Mouse (Mus musculus): ENCODE results near the gene Ttc28. TPM values are rescaled to one million over a fixed set of nuclear protein-coding genes. Genes with fewer than 3 reads are reported as not detected.

The Ttc28 gene
- polyA plus RNA-seq, 1 experiment = 4.8 TPM

GRCm38 (mm10) chr5:111287571-111287970 is 408.0 kb downstream of the Ttc28 start:
- Histone ChIP-seq H3K27me3 (ENCODE audit: control insufficient read depth, insufficient read depth, low read length) (no peaks in the 10 kb centered on the region), H3K27ac (ENCODE audit: control insufficient read depth, insufficient read depth, low read length) (no peak overlapping the region), H3K36me3 (ENCODE audit: control insufficient read depth, insufficient read depth, low read length) (no peaks in the 10 kb centered on the region), H3K4me3 (ENCODE audit: control insufficient read depth, insufficient read depth, low read length) (no peak overlapping the region), H3K4me1 (replicated peaks; ENCODE audit: control insufficient read depth, insufficient read depth, low read length) (no peaks in the 10 kb centered on the region)
- TF ChIP-seq POLR2A (IDR thresholded peaks at IDR 0.05; ENCODE audit: control insufficient read depth, extremely low read depth, insufficient read depth, low read length, poor library complexity) (no peak), CTCF (IDR thresholded peaks at IDR 0.05; ENCODE audit: borderline replicate concordance, control insufficient read depth, extremely low read depth, insufficient read depth, low read length, poor library complexity) (no peak)
- whole genome bisulfite sequencing = 91% methylated on average over 5 of the region's 5 CpGs
- DNase-seq = no peak

GRCm38 (mm10) chr5:111288486-111288885 is 408.9 kb downstream of the Ttc28 start:
- TF ChIP-seq CTCF (IDR thresholded peaks at IDR 0.05; ENCODE audit: borderline replicate concordance, control insufficient read depth, extremely low read depth, insufficient read depth, low read length, poor library complexity) (no peak), POLR2A (IDR thresholded peaks at IDR 0.05; ENCODE audit: control insufficient read depth, extremely low read depth, insufficient read depth, low read length, poor library complexity) (no peak)
- Histone ChIP-seq H3K27me3 (ENCODE audit: control insufficient read depth, insufficient read depth, low read length) (no peaks in the 10 kb centered on the region), H3K4me3 (ENCODE audit: control insufficient read depth, insufficient read depth, low read length) (no peak overlapping the region), H3K27ac (ENCODE audit: control insufficient read depth, insufficient read depth, low read length) (no peak overlapping the region), H3K36me3 (ENCODE audit: control insufficient read depth, insufficient read depth, low read length) (no peaks in the 10 kb centered on the region), H3K4me1 (replicated peaks; ENCODE audit: control insufficient read depth, insufficient read depth, low read length) (no peaks in the 10 kb centered on the region)
- no peak for DNase-seq
- 96% methylated on average over 11 of the region's 11 CpGs for WGBS

- no peaks in the 10 kb centered on the region for H3K27me3 ChIP-seq (ENCODE audit: control insufficient read depth, insufficient read depth, low read length)
- WGBS = 96% methylated on average over 11 of the region's 11 CpGs
Measured at GRCm38 (mm10) chr5:111290071-111290470, 410.5 kb downstream of the Ttc28 start.

GRCm38 (mm10) chr5:111291639-111292038 is 412.0 kb downstream of the Ttc28 start:
- Histone ChIP-seq H3K27me3 (ENCODE audit: control insufficient read depth, insufficient read depth, low read length) (no peaks in the 10 kb centered on the region), H3K4me1 (replicated peaks; ENCODE audit: control insufficient read depth, insufficient read depth, low read length) (no peaks in the 10 kb centered on the region), H3K36me3 (ENCODE audit: control insufficient read depth, insufficient read depth, low read length) (no peaks in the 10 kb centered on the region), H3K27ac (ENCODE audit: control insufficient read depth, insufficient read depth, low read length) (no peak overlapping the region), H3K4me3 (ENCODE audit: control insufficient read depth, insufficient read depth, low read length) (no peak overlapping the region)
- TF ChIP-seq POLR2A (IDR thresholded peaks at IDR 0.05; ENCODE audit: control insufficient read depth, extremely low read depth, insufficient read depth, low read length, poor library complexity) (no peak), CTCF (IDR thresholded peaks at IDR 0.05; ENCODE audit: borderline replicate concordance, control insufficient read depth, extremely low read depth, insufficient read depth, low read length, poor library complexity) (no peak)
- no peak for DNase-seq
- 78% methylated on average over 10 of the region's 10 CpGs for WGBS

More at GRCm38 (mm10) chr5:111290071-111290470, 410.5 kb downstream of the Ttc28 start:
- no peak overlapping the region for H3K4me3 ChIP-seq (ENCODE audit: control insufficient read depth, insufficient read depth, low read length)
- no peak overlapping the region for H3K27ac ChIP-seq (ENCODE audit: control insufficient read depth, insufficient read depth, low read length)
- no peak for TF ChIP-seq POLR2A (IDR thresholded peaks at IDR 0.05; ENCODE audit: control insufficient read depth, extremely low read depth, insufficient read depth, low read length, poor library complexity)
- TF ChIP-seq CTCF (IDR thresholded peaks at IDR 0.05; ENCODE audit: borderline replicate concordance, control insufficient read depth, extremely low read depth, insufficient read depth, low read length, poor library complexity) = no peak
- H3K36me3 ChIP-seq (ENCODE audit: control insufficient read depth, insufficient read depth, low read length) = no peaks in the 10 kb centered on the region
- DNase-seq = no peak
- no peaks in the 10 kb centered on the region for H3K4me1 ChIP-seq (replicated peaks; ENCODE audit: control insufficient read depth, insufficient read depth, low read length)

- Histone ChIP-seq H3K27me3 (ENCODE audit: control insufficient read depth, insufficient read depth, low read length) (no peaks in the 10 kb centered on the region), H3K27ac (ENCODE audit: control insufficient read depth, insufficient read depth, low read length) (no peak overlapping the region), H3K4me3 (ENCODE audit: control insufficient read depth, insufficient read depth, low read length) (no peak overlapping the region), H3K4me1 (replicated peaks; ENCODE audit: control insufficient read depth, insufficient read depth, low read length) (no peaks in the 10 kb centered on the region), H3K36me3 (ENCODE audit: control insufficient read depth, insufficient read depth, low read length) (no peaks in the 10 kb centered on the region)
- TF ChIP-seq POLR2A (IDR thresholded peaks at IDR 0.05; ENCODE audit: control insufficient read depth, extremely low read depth, insufficient read depth, low read length, poor library complexity) (no peak), CTCF (IDR thresholded peaks at IDR 0.05; ENCODE audit: borderline replicate concordance, control insufficient read depth, extremely low read depth, insufficient read depth, low read length, poor library complexity) (no peak)
- no peak for DNase-seq
- 77% methylated on average over 5 of the region's 5 CpGs for WGBS
Measured at GRCm38 (mm10) chr5:111297801-111298200, 418.2 kb downstream of the Ttc28 start.

DNA sequence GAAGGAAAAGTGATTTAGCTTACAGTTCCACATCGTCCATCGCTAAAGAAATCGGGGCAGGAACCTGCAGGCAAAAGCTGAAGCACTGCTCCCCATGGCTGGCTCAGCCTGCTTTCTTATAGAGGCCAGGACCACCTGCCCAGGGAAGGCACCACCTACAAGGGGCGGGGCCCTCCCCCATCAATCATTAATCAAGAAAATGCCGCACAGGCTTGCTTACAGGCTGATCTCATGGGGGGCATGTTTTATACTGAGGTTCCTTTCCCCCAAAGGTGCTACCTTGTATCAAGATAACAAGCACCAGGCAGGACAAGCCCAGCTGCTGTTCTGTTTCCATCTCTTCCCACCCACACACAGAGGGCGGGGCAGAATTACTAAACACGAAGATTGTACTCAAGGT is 419.1 kb downstream of the Ttc28 start:
- no peaks in the 10 kb centered on the region for H3K4me1 ChIP-seq (replicated peaks; ENCODE audit: control insufficient read depth, insufficient read depth, low read length)
- H3K4me3 ChIP-seq (ENCODE audit: control insufficient read depth, insufficient read depth, low read length) = no peak overlapping the region
- H3K27me3 ChIP-seq (ENCODE audit: control insufficient read depth, insufficient read depth, low read length) = no peaks in the 10 kb centered on the region
- no peak for DNase-seq
- H3K27ac ChIP-seq (ENCODE audit: control insufficient read depth, insufficient read depth, low read length) = no peak overlapping the region
- H3K36me3 ChIP-seq (ENCODE audit: control insufficient read depth, insufficient read depth, low read length) = no peaks in the 10 kb centered on the region
- TF ChIP-seq POLR2A (IDR thresholded peaks at IDR 0.05; ENCODE audit: control insufficient read depth, extremely low read depth, insufficient read depth, low read length, poor library complexity) (no peak), CTCF (IDR thresholded peaks at IDR 0.05; ENCODE audit: borderline replicate concordance, control insufficient read depth, extremely low read depth, insufficient read depth, low read length, poor library complexity) (no peak)
- WGBS = 89% methylated on average over 7 of the region's 7 CpGs

- Histone ChIP-seq H3K4me1 (replicated peaks; ENCODE audit: control insufficient read depth, insufficient read depth, low read length) (no peaks in the 10 kb centered on the region), H3K27me3 (ENCODE audit: control insufficient read depth, insufficient read depth, low read length) (no peaks in the 10 kb centered on the region), H3K36me3 (ENCODE audit: control insufficient read depth, insufficient read depth, low read length) (no peaks in the 10 kb centered on the region), H3K4me3 (ENCODE audit: control insufficient read depth, insufficient read depth, low read length) (no peak overlapping the region), H3K27ac (ENCODE audit: control insufficient read depth, insufficient read depth, low read length) (no peak overlapping the region)
- 88% methylated on average over 8 of the region's 8 CpGs for WGBS
- no peak for DNase-seq
- no peak for TF ChIP-seq CTCF (IDR thresholded peaks at IDR 0.05; ENCODE audit: borderline replicate concordance, control insufficient read depth, extremely low read depth, insufficient read depth, low read length, poor library complexity)
- no peak for TF ChIP-seq POLR2A (IDR thresholded peaks at IDR 0.05; ENCODE audit: control insufficient read depth, extremely low read depth, insufficient read depth, low read length, poor library complexity)
Measured at GRCm38 (mm10) chr5:111300776-111301175, 421.2 kb downstream of the Ttc28 start.
